ENCODE assay signal across 7 mouse cellular contexts in genomic region chr8:116373063-116373462, GRCm38 (mm10).
DNase-seq lines count a peak whose midpoint lies in the region; ATAC-seq and TF ChIP-seq lines count a peak whose summit lies in the region.

No protein-coding gene starts in this region.

- TF ChIP-seq CTCF in kidney, postnatal 0 days (IDR thresholded peaks at IDR 0.05; ENCODE audit: low read depth) = peak; percentile 52
- peak; percentile 30; the same call in 1 of the 2 replicates for TF ChIP-seq CTCF in cortical plate, adult 2 months (IDR thresholded peaks at IDR 0.05; ENCODE audit: extremely low read depth, insufficient read depth, low read length)

- H3K9ac ChIP-seq in kidney, postnatal 0 days (ENCODE audit: low read depth, low read length) = no peak overlapping the region

- no peaks in the 10 kb centered on the region for H3K9me3 ChIP-seq in kidney, postnatal 0 days (replicated peaks; ENCODE audit: low read length)

- peak; percentile 12 for DNase-seq in kidney, postnatal 0 days (ENCODE audit: low spot score)
- no peak for DNase-seq in kidney, postnatal 14 days
- DNase-seq in A20 (ENCODE audit: low read depth, low spot score) = peak; percentile 4
- DNase-seq in ES-CJ7 (ENCODE audit: low read depth, low spot score) = peak; percentile 80
- DNase-seq in spleen, postnatal 10 days (ENCODE audit: low spot score in 2 of 2) = no peak
- no peak for DNase-seq in c-Kit-positive CD71-positive TER-119-positive erythroid progenitor cells, embryonic 14.5 days (ENCODE audit: low spot score)

- no peak for ATAC-seq in kidney, postnatal 0 days (replicated peaks; ENCODE audit: low FRiP score, low read depth)

- no peak overlapping the region for H3K4me2 ChIP-seq in kidney, postnatal 0 days (ENCODE audit: low read length)

- H3K4me3 ChIP-seq in kidney, postnatal 0 days (replicated peaks; ENCODE audit: low read depth, low read length) = no peak overlapping the region
- no peak overlapping the region for H3K4me3 ChIP-seq in cortical plate, adult 2 months (ENCODE audit: insufficient read depth, low read length)

- no peak overlapping the region for H3K27ac ChIP-seq in kidney, postnatal 0 days
- no peak overlapping the region for H3K27ac ChIP-seq in cortical plate, adult 2 months (ENCODE audit: insufficient read depth, low read length)

- WGBS in kidney, postnatal 0 days = 82% methylated on average over 4 of the region's 4 CpGs

- H3K27me3 ChIP-seq in kidney, postnatal 0 days (ENCODE audit: insufficient read depth, low read length) = no peaks in the 10 kb centered on the region

- no peaks in the 10 kb centered on the region for H3K4me1 ChIP-seq in kidney, postnatal 0 days (replicated peaks; ENCODE audit: insufficient read depth, low read length)
- no peaks in the 10 kb centered on the region for H3K4me1 ChIP-seq in cortical plate, adult 2 months (ENCODE audit: control insufficient read depth, insufficient read depth, low read length)

- no peaks in the 10 kb centered on the region for H3K36me3 ChIP-seq in kidney, postnatal 0 days (ENCODE audit: insufficient read depth, low read length)

- no peak for TF ChIP-seq POLR2A in cortical plate, adult 2 months (IDR thresholded peaks at IDR 0.05; ENCODE audit: extremely low read depth, insufficient read depth, low read length)

Comparison
In these comparisons a context has a peak if more than half of its experiments do, and no peak if none do; other contexts are left out.
1. DNase-seq: peak in kidney, postnatal 0 days (single experiment), A20 (single experiment) and ES-CJ7 (single experiment); none in kidney, postnatal 14 days (single experiment), spleen, postnatal 10 days (0 of 2) and c-Kit-positive CD71-positive TER-119-positive erythroid progenitor cells, embryonic 14.5 days (single experiment).